Mouse (Mus musculus) T-helper 2 cell (primary cell): Measurements from ENCODE around the gene Olfr521.
"Not testable (repeated sequence)": the region's sequence is repeated elsewhere in the genome, so short reads cannot be mapped to it uniquely, and the experiment has no call there.

Experiments used
- in situ Hi-C: fragments of 300-600 bp; cut with MboI, MseI; formaldehyde crosslinking; loops from one replicate; pipeline ENCODE4 v1.15.1; 2025; ENCODE audit warnings: high pct_unique_total_duplicates

Gene Olfr521

DNA sequence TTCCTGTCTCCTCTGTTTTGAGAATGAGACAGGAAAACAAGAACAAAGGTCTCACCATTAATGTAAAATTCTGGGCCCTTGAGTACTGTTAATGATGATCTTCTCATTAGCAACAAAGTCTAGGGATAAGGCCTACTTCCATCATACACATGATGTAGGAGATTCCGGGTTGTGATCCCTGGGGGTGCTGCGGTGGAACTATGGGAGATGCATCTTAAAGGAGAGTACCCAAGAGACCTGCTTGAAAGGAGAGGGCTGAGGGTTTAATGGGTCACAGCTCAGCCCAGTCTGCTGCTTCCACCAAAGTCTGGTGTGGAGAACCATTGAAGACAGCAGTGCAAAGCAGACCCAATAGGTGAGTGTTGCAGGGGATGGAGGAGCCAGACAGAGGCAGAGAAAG, at the start of gene Olfr521:
Olfr521 (plus strand) TSS at position 301 of the 400 bp plus-strand sequence.
- in situ Hi-C loops, result no loop called here

GRCm38 (mm10) chr7:99716536-99716935, 46.8 kb upstream of the Olfr521 start:
- in situ Hi-C loops, result no loop called here

GRCm38 (mm10) chr7:99729973-99730372, 33.3 kb upstream of the Olfr521 start, which contains the start of gene Olfr520:
Gene Olfr520, plus strand, starts transcription at chr7:99730273.
- in situ Hi-C loops, result loop anchor here (10.0 kb wide), 1 partner anchor 1935 kb away; the partner anchor contains the start of gene Clpb

DNA sequence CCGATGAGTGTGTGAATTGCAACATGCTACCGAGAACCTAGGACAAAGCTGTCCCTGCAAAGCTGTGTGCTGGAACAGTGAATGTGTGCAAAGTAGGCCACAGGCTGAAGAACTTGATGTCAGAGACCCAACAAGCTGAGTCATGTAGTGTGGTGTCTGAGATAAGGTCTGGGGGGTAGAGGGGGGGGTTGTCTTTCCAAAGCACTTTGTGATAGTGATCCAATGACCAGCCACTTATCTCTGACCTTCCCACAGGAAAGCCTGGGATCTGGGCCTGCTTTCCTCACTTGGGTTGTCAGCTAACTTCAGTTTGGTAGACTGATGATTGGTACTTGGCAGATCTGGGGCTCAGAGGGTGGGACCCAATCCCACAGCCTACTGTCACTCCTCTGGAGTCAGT, 28.7 kb upstream of the Olfr521 start:
- in situ Hi-C loops, result loop anchor here (10.0 kb wide), 1 partner anchor 1930 kb away; the partner anchor contains the start of gene Clpb

GRCm38 (mm10) chr7:99735491-99735890, 27.8 kb upstream of the Olfr521 start:
- in situ Hi-C loops, result loop anchor here (10.0 kb wide), 1 partner anchor 1929 kb away; the partner anchor contains the start of gene Clpb

DNA sequence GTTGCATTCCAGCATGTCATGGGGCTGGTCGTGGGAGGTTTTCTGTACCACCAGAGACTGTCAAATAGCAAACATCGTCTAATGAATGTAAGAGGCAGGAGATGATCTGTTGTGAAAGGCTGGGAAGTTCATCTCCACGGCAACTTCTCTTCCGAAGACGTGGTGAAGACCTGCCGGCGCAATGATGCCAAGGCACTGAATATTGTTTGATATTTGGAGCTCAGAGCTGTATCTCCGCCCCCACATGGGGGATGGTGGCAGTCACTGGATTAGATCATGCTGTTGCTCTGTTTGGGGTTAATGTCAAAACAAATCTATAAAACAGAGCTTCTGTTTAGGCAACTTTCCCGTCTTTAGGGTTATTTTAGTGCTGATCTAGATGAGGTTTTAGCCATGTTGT, 24.0 kb upstream of the Olfr521 start:
- in situ Hi-C loops, result loop anchor here (10.0 kb wide), 1 partner anchor 1926 kb away; the partner anchor contains the start of gene Clpb

DNA sequence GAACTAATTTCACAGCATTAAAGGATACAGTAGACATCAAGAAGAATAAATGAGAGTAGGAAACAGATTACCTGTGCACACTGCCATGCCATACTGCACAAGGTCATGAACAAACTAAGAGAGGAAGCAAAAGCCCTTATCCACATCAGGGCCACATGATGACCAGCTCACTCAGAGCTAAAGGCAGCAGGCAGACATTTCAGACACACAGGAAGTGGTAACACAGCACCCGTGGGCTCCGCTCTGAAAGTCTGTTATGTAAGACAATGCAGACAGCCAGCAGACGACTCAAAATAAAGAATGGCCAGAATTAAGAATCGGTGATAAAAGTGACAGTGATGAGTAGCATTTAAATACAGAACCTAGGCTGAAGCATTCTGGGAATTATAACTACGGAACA, 18.1 kb downstream of the Olfr521 start:
- in situ Hi-C loops, result no loop called here

- in situ Hi-C loops, result no loop called here
These were observed 18.6 kb downstream of the Olfr521 start for GRCm38 (mm10) chr7:99781916-99782315.

- in situ Hi-C loops, result no loop called here
These were observed 20.1 kb downstream of the Olfr521 start for GRCm38 (mm10) chr7:99783421-99783820.

GRCm38 (mm10) chr7:99785553-99785952, 22.2 kb downstream of the Olfr521 start:
- in situ Hi-C loops, result no loop called here

DNA sequence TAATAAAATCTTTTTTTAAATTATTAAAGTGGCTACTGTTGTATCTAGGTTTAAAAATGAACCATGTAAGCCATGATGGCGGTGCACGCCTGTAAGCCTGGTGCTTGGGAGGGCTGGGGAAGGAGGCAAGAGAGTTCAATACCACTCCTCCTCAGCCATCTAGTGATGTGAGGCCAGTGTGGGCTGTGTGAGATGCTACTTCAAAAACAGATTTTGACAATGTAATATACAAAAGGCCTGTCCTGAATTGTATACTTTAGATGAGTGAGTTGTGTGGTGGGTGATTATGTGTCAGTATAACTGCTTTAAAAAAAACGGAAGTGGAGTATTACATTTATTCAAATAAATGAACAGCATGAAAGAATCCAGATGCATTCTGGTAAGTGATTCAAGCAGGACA, 23.5 kb downstream of the Olfr521 start:
- in situ Hi-C loops, result no loop called here

DNA sequence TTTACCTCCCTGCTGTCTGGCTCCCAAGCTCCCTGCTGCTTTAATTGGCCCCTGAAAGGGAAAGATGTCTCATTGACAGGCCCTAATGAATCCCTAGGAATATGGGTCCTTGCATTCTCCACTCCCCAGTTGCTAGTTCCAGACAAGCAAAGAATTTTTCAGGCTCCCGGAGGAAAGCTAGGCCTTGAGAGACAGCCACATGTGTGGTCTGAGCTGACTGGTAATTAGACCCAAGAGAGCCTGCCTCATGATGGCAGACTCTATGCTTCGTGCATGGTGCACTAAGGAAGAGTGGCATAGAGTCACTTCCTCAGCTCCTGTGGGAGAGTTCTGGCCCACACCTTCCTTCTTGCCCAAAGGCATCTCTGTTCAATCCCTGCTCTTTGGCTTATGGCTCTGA, 24.6 kb downstream of the Olfr521 start:
- in situ Hi-C loops, result no loop called here

DNA sequence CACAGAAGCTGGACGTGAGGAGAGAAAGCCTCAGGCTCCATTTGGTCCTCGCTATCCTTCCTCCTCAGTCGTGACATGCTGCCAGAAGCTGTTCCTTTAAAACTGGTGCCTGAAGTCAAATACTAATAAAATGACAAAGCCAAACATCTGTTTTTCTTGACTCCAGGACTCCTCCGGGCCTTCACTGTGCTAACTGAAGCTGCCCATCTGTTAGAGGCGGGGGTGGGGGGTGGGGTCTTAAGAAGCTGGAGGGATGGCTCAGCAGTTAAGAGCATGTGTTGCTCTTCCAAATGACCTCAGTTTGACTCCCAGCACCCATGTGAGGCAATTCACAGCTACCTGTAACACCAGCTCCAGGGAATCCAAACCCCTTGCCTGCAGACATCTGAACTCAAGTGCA, 25.3 kb downstream of the Olfr521 start:
- in situ Hi-C loops, result no loop called here

DNA sequence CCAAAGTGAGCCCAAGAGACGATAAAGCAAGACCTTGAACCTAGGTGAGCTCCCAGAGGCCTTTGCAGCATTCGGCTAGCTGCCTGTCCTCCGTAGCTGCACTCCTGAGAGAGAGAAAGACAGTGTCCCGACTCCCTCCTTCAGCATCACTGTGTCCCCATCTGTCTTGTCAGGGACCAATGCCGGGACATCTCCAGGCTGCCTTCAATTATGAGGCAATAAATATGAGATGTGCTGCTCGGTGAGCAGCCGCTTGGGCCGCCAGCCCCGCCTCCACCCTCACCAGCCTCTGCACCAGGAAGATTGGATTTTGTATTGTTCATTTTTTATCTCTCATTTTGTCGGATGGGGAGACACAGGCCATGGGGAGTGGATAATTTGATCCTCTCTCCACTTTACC, 27.5 kb downstream of the Olfr521 start:
- in situ Hi-C loops, result loop anchor here (10.0 kb wide), 2 partner anchors 166 to 286 kb away; partner anchors contain the start of gene Tpbgl

DNA sequence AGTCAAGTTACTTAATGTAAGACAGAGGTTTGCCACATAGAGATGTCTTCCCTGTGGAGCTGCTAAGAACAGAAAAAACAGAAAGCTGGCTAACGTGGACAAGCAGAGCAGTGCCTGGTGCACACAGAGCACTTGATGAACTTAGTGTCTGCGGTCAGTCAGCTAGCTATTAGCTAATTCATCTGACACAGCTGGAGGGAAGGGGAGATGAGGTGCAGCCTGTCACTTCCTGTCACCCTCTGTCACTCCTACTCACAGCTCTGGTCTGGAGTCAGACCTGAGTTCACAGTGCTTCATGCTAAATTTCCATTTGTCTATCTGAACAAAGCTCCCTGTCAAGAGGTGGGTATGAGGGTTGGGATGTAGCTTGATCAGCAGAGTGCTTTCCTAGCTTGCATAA, 30.8 kb downstream of the Olfr521 start:
- in situ Hi-C loops, result loop anchor here (10.0 kb wide), 2 partner anchors 169 to 289 kb away; partner anchors contain the start of gene Tpbgl

DNA sequence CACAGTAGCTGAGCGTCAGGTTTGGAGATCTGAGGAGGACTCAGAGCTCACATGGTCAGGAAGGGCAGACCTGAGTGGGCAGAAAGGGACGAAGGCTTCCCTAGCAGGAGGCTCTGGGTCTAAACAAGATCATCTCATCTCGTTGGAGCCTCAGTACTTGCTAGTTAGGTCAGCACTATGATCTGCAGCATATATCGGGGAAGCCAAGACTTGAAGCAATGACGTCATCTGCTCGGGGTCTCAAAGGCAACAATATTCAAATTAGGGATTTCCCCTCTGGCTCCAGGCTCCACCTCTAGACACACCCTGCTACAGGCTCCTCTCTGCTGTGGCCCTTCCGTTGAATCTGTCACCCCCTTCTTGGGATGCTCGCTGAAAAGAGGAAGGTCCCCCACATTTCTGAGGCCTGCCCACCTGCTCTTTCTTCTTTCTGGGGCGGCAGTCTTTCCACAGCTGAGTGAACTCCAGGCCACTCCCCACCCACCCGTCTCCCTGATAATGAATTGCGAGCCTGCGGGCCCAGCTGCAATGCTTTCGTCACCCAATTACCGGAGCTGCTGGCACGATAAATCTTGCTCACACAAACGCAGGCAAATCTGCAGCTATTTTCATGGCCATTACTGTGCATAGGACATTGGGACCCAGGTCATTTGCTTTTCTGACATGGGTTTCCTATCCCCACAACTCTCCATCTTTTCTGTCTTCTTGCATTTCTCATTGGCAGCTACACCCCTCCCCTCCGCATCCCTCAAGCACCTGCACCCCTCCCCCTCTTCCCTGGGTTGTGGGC, 32.1 kb downstream of the Olfr521 start:
- in situ Hi-C loops, result loop anchor here (10.0 kb wide), 2 partner anchors 171 to 291 kb away; partner anchors contain the start of gene Tpbgl

GRCm38 (mm10) chr7:99796471-99796870, 33.2 kb downstream of the Olfr521 start:
- in situ Hi-C loops, result loop anchor here (10.0 kb wide), 2 partner anchors 172 to 292 kb away; partner anchors contain the start of gene Tpbgl

DNA sequence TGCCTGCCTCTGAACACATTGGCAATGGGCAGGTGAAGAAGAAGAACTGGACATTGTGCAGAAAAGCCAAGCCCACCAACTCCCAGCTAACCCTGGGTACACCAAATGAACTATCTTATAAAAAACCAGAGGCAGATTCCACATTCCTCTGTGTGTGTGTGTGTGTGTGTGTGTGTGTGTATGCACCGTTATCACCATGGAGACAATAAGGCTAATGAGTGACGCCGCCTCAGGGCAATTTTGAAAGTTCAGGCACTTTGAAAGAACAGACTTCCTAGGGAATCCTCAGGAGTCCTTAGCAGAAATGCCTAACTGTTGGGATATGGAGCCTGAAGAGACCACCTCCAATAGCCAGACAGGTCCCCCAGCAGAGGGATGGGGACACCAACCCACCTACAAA, 34.0 kb downstream of the Olfr521 start:
- in situ Hi-C loops, result loop anchor here (10.0 kb wide), 2 partner anchors 172 to 292 kb away; partner anchors contain the start of gene Tpbgl

- in situ Hi-C loops, result loop anchor here (10.0 kb wide), 2 partner anchors 173 to 293 kb away; partner anchors contain the start of gene Tpbgl
These were observed 34.8 kb downstream of the Olfr521 start for GRCm38 (mm10) chr7:99797911-99798647.

DNA sequence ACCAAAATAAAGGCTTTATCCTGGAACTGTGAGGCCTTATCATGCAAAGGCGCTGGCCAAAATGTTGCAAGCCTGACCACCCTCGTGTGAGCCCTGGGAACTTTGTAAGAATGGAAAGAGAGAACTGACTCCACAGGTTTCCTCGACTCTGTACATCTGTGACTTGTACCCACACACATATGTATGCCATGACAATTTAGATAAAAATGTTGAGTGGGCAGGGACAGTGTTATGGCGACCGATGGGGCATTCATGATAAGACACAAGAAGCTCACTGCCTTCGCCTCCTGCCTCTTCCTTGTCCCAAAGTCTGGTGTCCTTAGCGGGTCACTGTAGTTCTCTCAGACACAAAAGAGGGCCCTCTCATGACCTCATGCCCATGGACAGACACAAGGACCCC, 35.8 kb downstream of the Olfr521 start:
- in situ Hi-C loops, result loop anchor here (10.0 kb wide), 2 partner anchors 174 to 294 kb away; partner anchors contain the start of gene Tpbgl

GRCm38 (mm10) chr7:99803535-99803934, 40.2 kb downstream of the Olfr521 start:
- in situ Hi-C loops, result no loop called here

DNA sequence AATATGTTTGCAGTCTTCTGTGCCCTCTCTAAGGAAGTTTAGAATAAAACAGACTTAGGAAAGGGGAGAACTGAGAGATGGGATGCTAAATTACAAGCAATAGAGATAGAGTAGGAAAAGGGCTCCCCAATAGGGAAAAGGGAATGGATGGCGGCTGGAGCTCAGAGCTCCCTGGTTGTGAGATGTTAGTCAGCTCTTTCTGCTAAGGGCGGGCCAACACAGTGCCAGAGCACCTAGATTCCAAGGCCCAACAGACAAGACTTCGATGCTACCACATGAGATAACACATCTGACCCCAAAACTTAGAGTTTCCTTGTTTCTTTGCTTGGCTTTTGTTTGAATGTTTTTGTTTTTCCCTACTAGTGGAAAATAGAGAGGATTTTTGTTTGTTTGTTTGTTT, 40.7 kb downstream of the Olfr521 start:
- in situ Hi-C loops, result not testable (repeated sequence)
